Mouse (Mus musculus): ENCODE measurements around the gene Dhx37.
A peak's percentile ranks its signal among the peaks of the same experiment; 100 is the strongest.

GRCm38 (mm10) chr5:125392977-125393621 lies 40.8 kb downstream of the Dhx37 start:
- TF ChIP-seq CTCF (IDR thresholded peaks at IDR 0.05; ENCODE audit: control insufficient read depth, insufficient read depth, insufficient replicate concordance, low read depth, low read length) (no peak), POLR2A (IDR thresholded peaks at IDR 0.05; ENCODE audit: control insufficient read depth, low read depth, low read length) (peak; percentile 48; the same call in 1 of the 2 replicates)

Data from testis, adult 2 months (tissue).